Mouse (Mus musculus) kidney, postnatal 0 days (tissue): ENCODE results near the gene Eif4h. TPM values are rescaled to one million over a fixed set of nuclear protein-coding genes. Genes with fewer than 3 reads are reported as not detected.

Experiments used
- ATAC-seq: fragments of 200-750 bp; cut with Nextera tagmentation; replicated peaks from 2 replicates; pipeline ENCODE4 v1.8.0; 2017; ENCODE audit warnings: low read depth, moderate number of reproducible peaks, moderate TSS enrichment, moderate library complexity; ENCODE audit not compliant: low FRiP score
- DNase-seq: peaks from one replicate; pipeline ENCODE4 v3.0.0-alpha.2; 2016; ENCODE audit warnings: low spot score
- H3K27ac ChIP-seq: fragments of 300-500 bp; sonication (generic); 2 replicates; pipeline ENCODE4 v1.5.1; 2014; ENCODE audit warnings: mild to moderate bottlenecking
- H3K27me3 ChIP-seq: fragments of 300-500 bp; sonication (generic); 2 replicates; pipeline ENCODE4 v1.6.1; 2014; ENCODE audit warnings: low read length, mixed read lengths; ENCODE audit not compliant: insufficient read depth
- H3K36me3 ChIP-seq: fragments of 300-500 bp; sonication (generic); 2 replicates; pipeline ENCODE4 v1.6.1; 2014; ENCODE audit warnings: low read length, mixed read lengths; ENCODE audit not compliant: insufficient read depth
- H3K4me1 ChIP-seq: fragments of 300-500 bp; sonication (generic); replicated peaks from 2 replicates; pipeline ENCODE4 v1.6.1; 2014; ENCODE audit warnings: antibody characterized with exemption, low read length, mixed read lengths; ENCODE audit not compliant: insufficient read depth
- H3K4me2 ChIP-seq: fragments of 300-500 bp; sonication (generic); 2 replicates; pipeline ENCODE4 v1.6.1; 2014; ENCODE audit warnings: mild to moderate bottlenecking, low read length, moderate library complexity, mixed read lengths
- H3K4me3 ChIP-seq: fragments of 300-500 bp; sonication (generic); replicated peaks from 2 replicates; pipeline ENCODE4 v1.5.1; 2014; ENCODE audit warnings: low read depth, low read length
- H3K9ac ChIP-seq: fragments of 300-500 bp; sonication (generic); 2 replicates; pipeline ENCODE4 v1.6.1; 2014; ENCODE audit warnings: low read depth, low read length
- H3K9me3 ChIP-seq: fragments of 300-500 bp; sonication (generic); replicated peaks from 2 replicates; pipeline ENCODE4 v1.6.1; 2016; ENCODE audit warnings: low read length, inconsistent platforms, mixed read lengths
- CTCF ChIP-seq: IDR thresholded peaks from 2 replicates; pipeline ENCODE4 v1.5.1; 2016; ENCODE audit warnings: antibody characterized with exemption, low read depth, mild to moderate bottlenecking, moderate library complexity
- WGBS: fragments of 180-500 bp; shearing (Covaris S2); extraction: QIAGEN DNeasy Blood & Tissue Kit; methylation state at CpG from one replicate; pipeline ENCODE4 v1.1.7; 2014; 5-methylcytosine and 5-hydroxymethylcytosine counted together
- polyA plus RNA-seq: library from polyadenylated mRNA; unstranded; fragments of >200 nt; fragmentation: Nextera tagmentation; extraction: Ambion mirVana; gene quantifications from 2 replicates; pipeline ENCODE4 v1.2.1, GENCODE M21; 2015

Eif4h gene
- polyA plus RNA-seq, 1 experiment from 2014 or later: 327 TPM

- Histone ChIP-seq H3K27me3 (no peaks in the 10 kb centered on the region), H3K9me3 (no peaks in the 10 kb centered on the region), H3K4me1 (no peaks in the 10 kb centered on the region), H3K9ac (no peak within 1 kb of the TSS), H3K36me3 (peaks cover 13% of the 10 kb centered on the region), H3K27ac (no peak within 1 kb of the TSS), H3K4me2 (no peak within 1 kb of the TSS), H3K4me3 (no peak within 1 kb of the TSS)
- no peak for TF ChIP-seq CTCF
- WGBS: 76% methylated on average over 7 of the region's 7 CpGs
- DNase-seq (no peak), ATAC-seq (no peak)
These were observed 24.5 kb downstream of the Eif4h start, which contains the start of gene Lat2 for GRCm38 (mm10) chr5:134614802-134615201. Lat2 (minus strand) TSS chr5:134615025.

GRCm38 (mm10) chr5:134614296-134614695, 25.0 kb downstream of the Eif4h start:
- Histone ChIP-seq H3K27ac (no peak overlapping the region), H3K4me1 (no peaks in the 10 kb centered on the region), H3K9me3 (no peaks in the 10 kb centered on the region), H3K4me3 (no peak overlapping the region), H3K9ac (no peak overlapping the region), H3K36me3 (peaks cover 8% of the 10 kb centered on the region), H3K27me3 (no peaks in the 10 kb centered on the region), H3K4me2 (no peak overlapping the region)
- ATAC-seq (no peak), DNase-seq (no peak)
- no peak for TF ChIP-seq CTCF
- WGBS: 87% methylated on average over 8 of the region's 8 CpGs

DNA sequence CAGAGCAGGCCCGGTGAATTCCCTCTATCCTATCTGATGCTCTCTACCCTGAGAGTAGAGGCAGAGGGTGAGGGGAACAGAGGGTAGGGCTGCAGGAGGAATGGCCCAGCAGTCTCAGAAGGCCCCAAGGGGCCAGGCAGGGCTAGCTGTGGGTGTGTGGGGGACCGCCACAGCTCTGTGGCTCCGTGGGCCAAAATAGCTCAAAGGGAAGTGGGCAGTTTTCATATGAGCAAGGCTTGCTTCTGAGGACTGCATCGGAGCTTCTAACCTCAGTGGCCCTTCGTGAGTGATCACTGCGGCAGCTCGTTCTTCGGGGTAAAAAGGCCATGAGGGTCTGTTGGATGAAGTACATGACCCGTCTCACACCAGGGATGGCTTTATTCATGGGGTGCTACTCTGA, 25.6 kb downstream of the Eif4h start:
- no peaks in the 10 kb centered on the region for H3K9me3 ChIP-seq
- no peak for DNase-seq
- peaks cover 2% of the 10 kb centered on the region; the same call in 1 of the 2 replicates for H3K36me3 ChIP-seq

DNA sequence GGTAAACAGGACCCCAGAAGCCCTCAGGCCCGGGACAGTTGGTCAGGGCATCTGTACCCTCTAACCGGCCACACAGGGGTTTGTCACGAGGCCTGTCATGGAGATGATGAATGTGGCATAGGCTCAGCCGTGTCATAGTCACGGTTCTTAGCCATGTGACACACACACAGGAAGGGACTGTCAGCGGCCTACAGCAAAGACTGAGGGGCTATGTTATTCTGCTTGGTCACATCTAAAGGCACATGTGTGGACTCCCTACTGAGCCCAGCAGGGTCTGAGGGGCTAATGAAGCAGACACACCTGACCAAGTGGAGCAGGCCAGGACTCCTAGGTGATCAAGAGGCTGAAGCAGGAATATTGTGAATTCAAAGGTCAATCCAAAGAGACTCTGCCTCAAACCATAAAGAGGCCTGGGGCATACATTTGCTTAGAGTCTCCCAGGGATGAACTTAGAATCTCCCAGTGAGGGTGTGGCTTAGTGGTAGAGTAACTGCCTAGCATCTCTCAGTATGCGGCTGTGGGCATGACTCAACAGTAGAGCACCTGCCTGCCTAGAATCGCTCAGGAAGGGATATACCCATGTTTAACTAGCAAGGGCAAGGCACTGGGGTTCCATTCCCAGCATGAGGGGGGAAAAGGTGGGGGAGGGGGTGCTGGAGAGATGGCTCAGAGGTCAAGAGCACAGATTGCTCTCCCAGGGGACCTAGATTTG, 27.3 kb downstream of the Eif4h start:
- H3K4me2 ChIP-seq: no peak overlapping the region
- no peaks in the 10 kb centered on the region; the same call in 1 of the 2 replicates for H3K36me3 ChIP-seq
- H3K4me1 ChIP-seq: no peaks in the 10 kb centered on the region
- no peak for DNase-seq
- peak; percentile 20; the same call in 1 of the 2 replicates for ATAC-seq
- 43% methylated on average over 8 of the region's 8 CpGs for WGBS
- H3K4me3 ChIP-seq: no peak overlapping the region
- no peak overlapping the region for H3K27ac ChIP-seq
- TF ChIP-seq CTCF: no peak
- no peaks in the 10 kb centered on the region for H3K27me3 ChIP-seq
- H3K9ac ChIP-seq: no peak overlapping the region
- H3K9me3 ChIP-seq: no peaks in the 10 kb centered on the region

More for the DNA sequence above, 25.6 kb downstream of the Eif4h start:
- TF ChIP-seq CTCF: no peak
- Histone ChIP-seq H3K4me2 (no peak overlapping the region), H3K4me1 (no peaks in the 10 kb centered on the region), H3K27ac (no peak overlapping the region), H3K9ac (no peak overlapping the region), H3K27me3 (no peaks in the 10 kb centered on the region), H3K4me3 (no peak overlapping the region)
- no peak for ATAC-seq
- 81% methylated on average over 9 of the region's 9 CpGs for WGBS

DNA sequence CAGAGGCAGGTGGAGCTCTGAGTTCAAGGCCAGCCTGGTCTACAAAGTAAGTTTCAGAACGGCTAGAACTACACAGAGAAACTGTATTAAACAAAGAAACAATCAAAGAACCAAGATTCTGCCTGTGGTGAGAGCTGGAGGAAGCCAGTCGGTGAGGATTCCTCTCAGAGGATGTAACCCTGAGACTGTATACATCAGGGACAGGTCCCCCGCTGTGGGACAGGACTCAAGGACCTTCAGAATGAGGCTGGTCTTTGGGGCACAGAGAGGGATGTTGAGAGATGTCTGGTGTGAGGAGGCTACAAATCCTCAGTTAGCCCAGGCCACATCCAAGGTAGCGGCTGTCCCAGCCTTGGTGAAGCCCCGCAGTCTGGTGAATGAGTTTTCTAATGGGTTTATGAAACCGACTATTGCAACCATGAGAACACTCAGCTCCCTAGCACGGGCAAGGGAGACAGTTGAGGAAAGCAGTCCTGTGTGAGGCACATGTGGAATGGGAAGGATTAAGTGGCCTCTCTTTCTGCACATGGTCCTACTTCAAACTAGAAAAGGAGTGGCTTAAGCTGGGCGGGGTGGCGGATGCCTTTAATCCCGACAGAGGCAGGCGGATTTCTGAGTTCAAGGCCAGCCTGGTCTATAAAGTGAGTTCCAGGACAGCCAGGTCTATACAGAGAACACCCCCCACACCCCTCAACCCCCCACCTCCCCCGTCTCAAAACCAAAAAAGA, 29.2 kb downstream of the Eif4h start:
- ATAC-seq (no peak), DNase-seq (no peak)
- TF ChIP-seq CTCF: no peak
- no peaks in the 10 kb centered on the region for H3K36me3 ChIP-seq
- WGBS: 89% methylated on average over 12 of the region's 12 CpGs
- H3K27me3 ChIP-seq: no peaks in the 10 kb centered on the region
- no peak overlapping the region for H3K4me3 ChIP-seq
- H3K4me2 ChIP-seq: no peak overlapping the region
- H3K9me3 ChIP-seq: no peaks in the 10 kb centered on the region
- no peak overlapping the region for H3K9ac ChIP-seq
- H3K4me1 ChIP-seq: no peaks in the 10 kb centered on the region
- H3K27ac ChIP-seq: no peak overlapping the region

GRCm38 (mm10) chr5:134607121-134607520, 32.2 kb downstream of the Eif4h start:
- no peaks in the 10 kb centered on the region for H3K36me3 ChIP-seq
- no peak overlapping the region for H3K4me3 ChIP-seq
- WGBS: 65% methylated on average over 5 of the region's 5 CpGs
- H3K4me2 ChIP-seq: no peak overlapping the region
- no peak for DNase-seq
- H3K27me3 ChIP-seq: no peaks in the 10 kb centered on the region
- H3K27ac ChIP-seq: no peak overlapping the region
- no peak for ATAC-seq
- H3K4me1 ChIP-seq: no peaks in the 10 kb centered on the region
- no peak for TF ChIP-seq CTCF
- no peaks in the 10 kb centered on the region for H3K9me3 ChIP-seq
- no peak overlapping the region for H3K9ac ChIP-seq
